Mouse (Mus musculus) splenic B cell, adult 2 months (primary cell): ENCODE measurements around the gene Ccdc162.
"Not testable (repeated sequence)": the region's sequence is repeated elsewhere in the genome, so short reads cannot be mapped to it uniquely, and the experiment has no call there.

Experiments used
- DNase-seq: peaks from one replicate; pipeline ENCODE4 v3.0.0-alpha.2; 2011; ENCODE audit warnings: low read depth, low spot score
- H3K27me3 ChIP-seq: 2 replicates; pipeline ENCODE4 v1.6.1; 2012; ENCODE audit warnings: mild to moderate bottlenecking, low read length, moderate library complexity, mixed read lengths; ENCODE audit not compliant: control insufficient read depth, poor library complexity, insufficient read depth, severe bottlenecking
- H3K36me3 ChIP-seq: 2 replicates; pipeline ENCODE4 v1.6.1; 2012; ENCODE audit warnings: mild to moderate bottlenecking, low read length, moderate library complexity, mixed read lengths; ENCODE audit not compliant: control insufficient read depth, poor library complexity, insufficient read depth, severe bottlenecking

Gene Ccdc162

DNA sequence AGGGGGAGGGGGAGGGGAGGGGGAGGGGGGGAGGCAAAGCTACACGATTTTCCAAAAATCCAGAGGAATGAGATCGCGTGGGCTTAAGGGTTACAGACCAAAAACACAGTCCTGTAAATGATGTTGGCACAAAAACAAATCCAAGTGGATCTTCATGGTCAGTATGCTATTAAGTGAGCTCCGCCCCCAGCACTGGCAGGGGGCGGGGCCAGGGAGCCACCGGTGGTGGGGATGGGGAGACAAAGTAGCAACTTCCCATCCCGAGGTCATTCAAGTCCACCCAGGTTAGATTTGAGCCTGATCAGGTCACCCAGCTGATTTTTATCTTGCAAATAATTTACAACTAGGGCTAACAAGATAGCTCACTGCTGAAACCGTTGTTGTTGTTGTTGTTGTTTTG lies 39.0 kb downstream of the Ccdc162 start:
- Histone ChIP-seq H3K27me3 (no peaks in the 10 kb centered on the region), H3K36me3 (no peaks in the 10 kb centered on the region)
- no peak for DNase-seq

GRCm38 (mm10) chr10:41676661-41677061 lies 39.8 kb downstream of the Ccdc162 start:
- Histone ChIP-seq H3K27me3 (no peaks in the 10 kb centered on the region), H3K36me3 (no peaks in the 10 kb centered on the region)
- DNase-seq, result no peak

DNA sequence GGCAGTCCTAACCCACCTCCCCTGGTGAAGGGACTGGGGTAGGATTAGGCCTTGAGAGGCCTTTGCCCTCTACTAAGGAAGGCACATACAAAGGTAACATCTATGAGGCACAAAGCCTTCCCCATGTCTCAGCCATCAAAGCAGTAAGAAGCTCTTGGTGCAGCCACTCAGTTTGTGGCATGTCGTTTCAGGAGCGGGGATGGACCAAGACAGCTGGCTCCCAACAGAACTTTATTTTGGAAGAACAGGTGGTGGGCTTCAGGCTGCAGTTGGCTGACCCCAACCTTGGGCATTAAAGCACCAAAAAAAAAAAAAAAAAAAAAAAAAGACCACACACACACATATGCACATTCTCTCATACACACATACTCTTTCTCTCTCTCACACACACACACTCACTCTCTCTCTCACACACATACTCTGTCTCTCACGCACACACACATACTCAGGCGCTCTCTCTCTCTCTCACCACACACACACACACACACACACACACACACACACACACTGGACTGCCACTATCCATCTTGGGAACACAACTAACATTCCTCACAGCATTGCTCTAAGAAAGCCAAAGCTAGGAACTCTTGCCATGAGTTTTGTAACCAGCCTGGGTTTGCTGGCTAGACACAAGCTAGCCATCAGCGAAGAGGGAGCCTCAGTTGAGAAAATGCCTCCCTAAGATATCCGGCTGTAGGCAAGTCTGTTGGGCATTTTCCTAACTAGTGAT lies 40.4 kb downstream of the Ccdc162 start:
- no peak for DNase-seq
- H3K27me3 ChIP-seq, result no peaks in the 10 kb centered on the region
- no peaks in the 10 kb centered on the region for H3K36me3 ChIP-seq

GRCm38 (mm10) chr10:41675243-41675642 lies 41.2 kb downstream of the Ccdc162 start:
- Histone ChIP-seq H3K36me3 (no peaks in the 10 kb centered on the region), H3K27me3 (no peaks in the 10 kb centered on the region)
- DNase-seq, result no peak

GRCm38 (mm10) chr10:41674362-41674761 lies 42.1 kb downstream of the Ccdc162 start:
- Histone ChIP-seq H3K27me3 (no peaks in the 10 kb centered on the region), H3K36me3 (no peaks in the 10 kb centered on the region)
- DNase-seq, result no peak

DNA sequence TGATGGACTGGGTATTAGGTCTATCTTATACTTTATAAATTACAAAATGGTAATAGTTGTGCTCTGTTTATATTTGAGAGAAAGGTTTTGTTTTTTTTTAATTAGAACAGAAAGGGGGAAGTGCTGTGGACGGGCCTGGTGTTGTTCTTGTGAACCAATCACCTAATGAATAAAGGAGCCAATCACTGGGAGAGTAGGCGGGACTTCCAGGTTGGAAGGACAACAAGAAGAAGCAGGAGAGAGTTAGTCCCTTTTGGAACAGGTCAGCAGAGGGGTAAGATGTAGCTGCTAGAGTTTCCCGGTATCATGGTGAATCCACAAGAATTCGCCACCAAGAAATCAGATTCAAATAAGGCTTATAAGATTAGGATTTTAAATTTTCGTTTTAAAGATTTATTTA lies 46.2 kb downstream of the Ccdc162 start:
- Histone ChIP-seq H3K27me3 (no peaks in the 10 kb centered on the region), H3K36me3 (no peaks in the 10 kb centered on the region)
- no peak for DNase-seq

- H3K27me3 ChIP-seq, result no peaks in the 10 kb centered on the region
- peak; percentile 40 for DNase-seq
- H3K36me3 ChIP-seq, result no peaks in the 10 kb centered on the region
Observed at GRCm38 (mm10) chr10:41665498-41665897, 50.9 kb downstream of the Ccdc162 start.

DNA sequence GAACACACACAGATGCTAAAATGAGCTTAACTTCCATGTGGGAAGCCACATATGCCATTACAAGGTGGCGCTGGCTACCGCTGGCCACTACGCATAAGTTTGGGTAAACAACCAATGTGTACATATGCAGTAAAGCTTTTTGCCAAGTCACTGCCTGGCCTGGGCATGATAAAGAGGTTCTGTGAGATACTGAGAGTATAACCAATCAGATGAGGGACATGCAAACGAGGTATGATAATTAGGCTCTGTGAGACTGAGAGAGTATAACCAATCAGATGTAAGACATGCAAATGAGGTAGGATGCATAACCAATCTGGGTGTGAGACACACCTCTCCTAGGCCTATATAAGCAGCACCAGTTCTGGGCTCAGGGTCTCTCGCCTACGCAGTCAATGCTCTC lies 56.8 kb downstream of the Ccdc162 start:
- not testable (repeated sequence) for DNase-seq, H3K36me3 ChIP-seq, H3K27me3 ChIP-seq

DNA sequence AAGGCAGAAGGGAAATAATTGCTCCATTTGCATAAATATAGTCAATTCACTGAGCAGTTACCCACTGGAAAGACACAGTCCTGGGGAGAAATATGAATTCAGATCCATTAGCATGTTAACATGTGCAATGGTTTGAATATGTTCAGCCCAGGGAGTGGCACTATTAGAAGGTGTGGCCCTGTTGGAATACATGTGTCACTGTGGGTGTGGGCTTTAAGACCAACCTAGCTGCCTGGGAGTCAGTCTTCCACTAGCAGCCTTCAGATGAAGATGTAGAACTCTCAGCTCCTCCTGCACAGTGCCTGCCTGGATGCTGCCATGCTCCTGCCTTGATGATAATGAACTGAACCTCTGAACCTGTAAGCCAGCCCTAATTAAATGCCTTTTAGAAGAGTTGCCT lies 60.8 kb downstream of the Ccdc162 start:
- H3K27me3 ChIP-seq, H3K36me3 ChIP-seq: not testable (repeated sequence)
- peak; percentile 25 for DNase-seq

GRCm38 (mm10) chr10:41652988-41653387 lies 63.4 kb downstream of the Ccdc162 start:
- no peaks in the 10 kb centered on the region for H3K27me3 ChIP-seq
- H3K36me3 ChIP-seq, result no peaks in the 10 kb centered on the region
- no peak for DNase-seq

- DNase-seq, result no peak
- Histone ChIP-seq H3K27me3 (no peaks in the 10 kb centered on the region), H3K36me3 (no peaks in the 10 kb centered on the region)
Observed at GRCm38 (mm10) chr10:41652094-41652775, 64.2 kb downstream of the Ccdc162 start.

- no peak for DNase-seq
- Histone ChIP-seq H3K27me3 (no peaks in the 10 kb centered on the region), H3K36me3 (no peaks in the 10 kb centered on the region)
Observed at GRCm38 (mm10) chr10:41651532-41651931, 64.9 kb downstream of the Ccdc162 start.

DNA sequence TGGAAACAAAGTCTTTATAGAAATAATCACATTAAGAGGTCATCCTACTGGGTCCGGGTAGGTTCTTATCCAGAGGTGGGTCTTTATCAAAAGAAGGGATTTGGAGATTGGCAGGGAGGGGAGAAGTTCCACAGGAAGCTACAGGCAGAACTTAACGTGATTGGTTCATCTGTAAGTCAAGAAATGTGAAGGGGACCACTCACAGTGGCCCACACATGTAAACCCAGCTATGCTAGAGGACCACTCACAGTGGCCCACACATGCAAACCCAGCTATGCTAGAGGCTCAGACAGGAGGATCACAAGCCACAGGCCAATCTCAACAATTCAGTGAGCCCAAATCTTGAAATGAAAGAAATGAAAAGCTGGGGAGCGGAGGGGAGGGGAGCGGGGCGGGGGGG lies 67.2 kb downstream of the Ccdc162 start:
- Histone ChIP-seq H3K36me3 (no peaks in the 10 kb centered on the region), H3K27me3 (no peaks in the 10 kb centered on the region)
- no peak for DNase-seq

DNA sequence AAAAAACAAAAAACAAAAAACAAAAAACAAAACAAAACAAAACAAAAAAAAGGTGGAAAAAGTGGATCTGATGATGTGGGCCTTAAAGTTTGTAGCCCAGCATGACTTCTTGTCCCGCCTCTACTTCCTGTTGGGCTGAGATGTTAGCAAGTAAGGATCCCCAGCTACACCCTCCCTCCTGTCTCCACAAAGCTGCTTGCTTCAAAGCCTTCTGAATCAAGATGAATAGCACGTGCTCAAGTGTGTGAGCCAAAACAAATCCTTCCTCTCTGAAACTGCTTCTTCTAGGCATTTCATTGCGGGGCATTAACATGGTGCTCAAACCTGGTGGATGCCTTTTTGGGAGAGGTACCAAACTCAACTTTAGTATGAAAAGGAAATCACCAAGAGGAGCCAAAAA lies 77.7 kb downstream of the Ccdc162 start:
- no peak for DNase-seq
- Histone ChIP-seq H3K27me3 (no peaks in the 10 kb centered on the region), H3K36me3 (no peaks in the 10 kb centered on the region)

DNA sequence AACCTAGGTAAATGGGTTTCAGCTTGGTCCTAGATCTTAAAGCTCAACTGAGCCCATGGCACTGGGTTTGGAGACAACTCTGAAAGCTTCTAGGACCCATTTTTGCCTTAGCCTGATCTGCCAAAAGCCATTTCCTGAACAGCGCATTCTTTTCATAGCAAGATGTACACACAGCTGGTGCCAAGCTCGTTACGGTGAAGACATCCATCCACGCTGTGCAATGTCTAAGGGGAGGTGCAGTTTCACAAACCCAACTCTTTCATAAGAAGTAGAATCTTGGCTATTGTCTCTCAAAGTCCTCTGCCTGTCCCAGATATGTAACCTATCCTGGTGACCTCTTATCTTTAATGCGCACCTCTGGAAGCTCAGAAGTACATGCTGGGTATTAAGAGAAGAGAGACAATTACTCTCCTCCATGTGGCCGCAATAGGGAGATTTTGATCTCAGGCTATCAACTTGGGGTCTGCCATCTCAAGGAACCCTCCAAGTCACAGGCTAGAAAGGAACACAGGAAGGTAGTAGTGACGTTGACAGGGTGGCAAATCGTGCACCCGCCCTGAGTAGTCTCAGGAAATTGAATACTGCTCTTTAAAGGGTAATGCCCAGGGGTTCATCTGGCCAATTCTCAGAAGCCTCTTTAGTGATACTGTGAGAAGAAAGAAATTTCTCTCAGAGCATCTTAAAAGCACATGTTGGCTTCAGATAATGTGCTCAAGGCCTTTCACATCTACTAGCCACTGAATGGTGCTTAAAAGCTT lies 81.0 kb downstream of the Ccdc162 start:
- Histone ChIP-seq H3K36me3 (no peaks in the 10 kb centered on the region), H3K27me3 (no peaks in the 10 kb centered on the region)
- DNase-seq, result no peak
